Mouse (Mus musculus) lung, postnatal 10 days (tissue): Measurements from ENCODE around the gene Tpsb2.

Experiments
- DNase-seq: peaks from one replicate; pipeline ENCODE4 v3.0.0; 2021

Gene Tpsb2

DNA sequence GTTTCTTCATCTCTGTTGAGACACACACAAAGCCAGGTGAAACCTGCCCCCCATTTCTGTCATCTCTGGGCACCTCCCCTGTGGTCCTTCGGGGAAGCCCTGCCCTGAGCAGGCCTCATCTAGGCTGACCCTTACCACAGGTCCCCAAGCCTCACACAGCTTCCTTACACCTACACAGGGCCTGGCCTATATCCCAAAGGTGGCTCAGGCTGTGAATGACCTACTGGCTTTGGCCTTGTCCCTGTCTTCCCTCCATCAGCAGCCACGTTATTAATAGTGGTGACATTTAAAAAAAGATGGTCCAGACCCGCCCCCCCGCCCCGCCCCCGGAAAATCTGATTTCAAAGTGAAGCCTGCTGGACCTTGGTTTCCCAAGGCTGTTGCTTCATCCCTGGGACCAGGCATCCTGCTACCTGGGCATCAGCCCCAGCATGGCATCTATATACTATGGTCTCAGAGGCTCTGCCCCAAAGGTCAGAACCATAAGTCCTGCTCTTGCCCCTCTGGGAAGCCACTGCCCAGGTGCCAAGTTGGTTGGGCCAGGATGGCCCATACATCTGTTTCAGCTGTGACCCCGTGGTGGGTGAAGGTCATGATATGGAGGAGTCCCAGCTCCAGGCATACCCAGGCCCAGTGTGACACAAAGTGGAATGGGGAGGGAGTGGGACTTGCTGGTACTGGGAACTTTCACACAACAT is 42.3 kb downstream of the Tpsb2 start:
- DNase-seq = no peak

- no peak for DNase-seq
Measured at GRCm38 (mm10) chr17:25409621-25410020, 43.5 kb downstream of the Tpsb2 start.

GRCm38 (mm10) chr17:25410180-25410579 is 44.1 kb downstream of the Tpsb2 start:
- DNase-seq = no peak

DNA sequence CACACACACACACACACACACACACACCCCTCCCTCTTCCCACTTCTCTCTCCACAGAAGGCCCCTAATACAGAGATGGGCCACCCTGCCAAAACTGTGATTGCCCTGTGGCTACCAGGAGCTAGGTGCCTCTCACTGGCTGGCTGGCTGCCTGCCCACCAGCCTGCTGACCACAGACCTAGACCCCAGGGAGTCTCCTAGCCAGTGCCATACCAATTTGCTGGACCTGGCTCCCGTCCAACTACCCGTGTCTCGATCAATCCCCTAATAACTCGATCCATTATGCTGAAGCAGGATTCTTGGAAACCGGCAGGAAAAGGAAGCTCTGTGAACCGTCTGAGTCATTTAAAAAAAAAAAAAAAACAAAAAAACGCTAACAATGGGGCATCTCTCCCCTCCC is 44.7 kb downstream of the Tpsb2 start:
- DNase-seq = no peak

DNA sequence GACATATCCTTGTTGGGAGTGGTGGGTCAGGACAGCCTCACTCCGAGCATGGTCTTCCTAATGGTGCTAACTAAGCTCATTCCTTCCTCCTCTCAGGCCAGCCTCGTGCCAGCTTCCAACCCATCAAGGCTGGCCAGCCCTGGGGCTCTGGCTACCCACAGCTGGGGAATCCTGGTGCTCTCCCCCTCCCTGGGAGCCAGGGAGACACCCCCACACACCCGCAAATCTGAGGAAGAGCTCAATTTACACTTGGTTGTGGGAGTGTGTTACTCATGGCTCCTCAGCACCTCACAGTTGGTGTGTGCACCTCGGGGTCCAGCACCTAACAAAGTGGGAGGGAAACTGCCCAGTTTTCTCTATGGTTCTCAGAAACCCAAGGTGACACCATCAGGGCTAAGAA is 45.1 kb downstream of the Tpsb2 start:
- no peak for DNase-seq

DNA sequence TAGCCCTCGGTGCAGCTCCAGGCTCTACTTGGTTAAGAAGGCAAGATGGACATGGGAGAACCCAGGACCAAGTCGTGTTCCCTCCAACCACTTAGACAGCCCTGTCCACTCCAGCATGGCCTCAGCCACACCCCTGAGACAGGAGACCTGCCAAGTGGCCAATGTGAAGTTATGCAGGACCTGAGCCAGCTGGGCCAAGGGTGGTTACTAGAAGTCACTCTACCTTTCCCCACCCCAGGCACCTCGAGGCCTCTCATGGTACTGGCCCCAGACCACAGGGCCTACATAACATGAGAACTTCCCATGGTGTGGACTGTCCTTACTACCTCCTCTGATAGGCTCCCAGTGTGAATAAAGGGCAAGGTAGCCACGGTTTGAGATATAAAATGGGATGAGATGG is 48.1 kb downstream of the Tpsb2 start:
- no peak for DNase-seq

GRCm38 (mm10) chr17:25414917-25415316 is 48.8 kb downstream of the Tpsb2 start:
- no peak for DNase-seq

GRCm38 (mm10) chr17:25415421-25415913 is 49.4 kb downstream of the Tpsb2 start:
- no peak for DNase-seq

GRCm38 (mm10) chr17:25416219-25416618 is 50.1 kb downstream of the Tpsb2 start:
- peak; percentile 50 for DNase-seq

- no peak for DNase-seq
Measured at GRCm38 (mm10) chr17:25417990-25418389, 51.9 kb downstream of the Tpsb2 start.
